Mouse (Mus musculus) lung, adult 2 months (tissue): Measurements from ENCODE around the gene Lsm14a.

Experiments used
- CTCF ChIP-seq: fragments of 200-500 bp; IDR thresholded peaks from 2 replicates; pipeline ENCODE4 v1.5.1; 2011; ENCODE audit warnings: mild to moderate bottlenecking, low read length, control low read depth; ENCODE audit not compliant: insufficient read depth
- POLR2A ChIP-seq: fragments of 200-500 bp; IDR thresholded peaks from 2 replicates; pipeline ENCODE4 v1.6.1; 2011; ENCODE audit warnings: low read depth, mild to moderate bottlenecking, control low read depth, low read length, borderline replicate concordance; ENCODE audit errors: extremely low read depth

- TF ChIP-seq POLR2A (no peak), CTCF (no peak)
Measured at GRCm38 (mm10) chr7:34324005-34324404, 69.1 kb downstream of the Lsm14a start.
